8 mouse cellular contexts compared by ENCODE assay signal in genomic region chr4:57879804-57880357, GRCm38 (mm10). TPM values are rescaled to one million over a fixed set of nuclear protein-coding genes. Genes with fewer than 3 reads are reported as not detected.
DNase-seq lines count a peak whose midpoint lies in the region; ATAC-seq and TF ChIP-seq lines count a peak whose summit lies in the region.

No protein-coding gene starts in this region.

- no peak for TF ChIP-seq POLR2A in ES-Bruce4 (IDR thresholded peaks at IDR 0.05; ENCODE audit: insufficient read depth, low read length)

- no peak for TF ChIP-seq EP300 in ES-Bruce4 (IDR thresholded peaks at IDR 0.05; ENCODE audit: insufficient read depth, low read depth, low read length)

- H3K4me3 ChIP-seq in ES-Bruce4 (ENCODE audit: low read depth, low read length): no peak overlapping the region
- H3K4me3 ChIP-seq in forebrain, embryonic 13.5 days: no peak overlapping the region
- H3K4me3 ChIP-seq in layer of hippocampus, adult 2 months: no peak overlapping the region

- peak; percentile 68; the same call in 1 of the 2 replicates for ATAC-seq in forebrain, embryonic 13.5 days

- DNase-seq in c-Kit-negative CD71-positive TER-119-positive erythroid progenitor cells, embryonic 14.5 days (ENCODE audit: low read depth, low spot score): peak; percentile 13
- DNase-seq in heart, postnatal 4 days: peak; percentile 90
- DNase-seq in layer of hippocampus, adult 2 months (ENCODE audit: low spot score in 2 of 2): peak; percentile 65 to 86
- peak; percentile 89 for DNase-seq in lung, postnatal 14 days
- DNase-seq in retina, embryonic 14.5 days (ENCODE audit: low spot score): peak; percentile 91
- peak; percentile 78 to 84 for DNase-seq in thymus, postnatal 36 days

- 12% methylated on average over 6 of the region's 6 CpGs for WGBS in forebrain, embryonic 13.5 days

- no peaks in the 10 kb centered on the region for H3K27me3 ChIP-seq in ES-Bruce4 (ENCODE audit: control insufficient read depth, insufficient read depth, low read length, poor library complexity, severe bottlenecking)
- no peaks in the 10 kb centered on the region for H3K27me3 ChIP-seq in forebrain, embryonic 13.5 days

- no peak overlapping the region for H3K4me2 ChIP-seq in forebrain, embryonic 13.5 days

- H3K4me1 ChIP-seq in ES-Bruce4 (ENCODE audit: control insufficient read depth, insufficient read depth, low read length): no peaks in the 10 kb centered on the region
- H3K4me1 ChIP-seq in forebrain, embryonic 13.5 days: 0 out of 2 replicates have a peak, but pooled peaks cover 3% of the 10 kb centered on the region

- H3K9me3 ChIP-seq in ES-Bruce4 (replicated peaks; ENCODE audit: control insufficient read depth, insufficient read depth, low read length, poor library complexity, severe bottlenecking): no peaks in the 10 kb centered on the region
- H3K9me3 ChIP-seq in forebrain, embryonic 13.5 days (replicated peaks): no peaks in the 10 kb centered on the region

- H3K9ac ChIP-seq in ES-Bruce4 (ENCODE audit: low read depth, poor library complexity, severe bottlenecking): no peak overlapping the region
- no peak overlapping the region for H3K9ac ChIP-seq in forebrain, embryonic 13.5 days

- H3K36me3 ChIP-seq in ES-Bruce4 (ENCODE audit: control insufficient read depth, insufficient read depth, low read length, poor library complexity, severe bottlenecking): no peaks in the 10 kb centered on the region
- no peaks in the 10 kb centered on the region for H3K36me3 ChIP-seq in forebrain, embryonic 13.5 days (ENCODE audit: poor library complexity, severe bottlenecking)

- TF ChIP-seq CTCF in ES-Bruce4 (IDR thresholded peaks at IDR 0.05; ENCODE audit: low read depth, low read length): peak; percentile 83
- peak; percentile 96 for TF ChIP-seq CTCF in layer of hippocampus, adult 2 months (conservative IDR thresholded peaks at IDR 0.05)

- H3K27ac ChIP-seq in ES-Bruce4 (ENCODE audit: insufficient read depth, low read length): peak overlapping the region; percentile 44; the same call in 1 of the 2 replicates
- H3K27ac ChIP-seq in forebrain, embryonic 13.5 days: no peak overlapping the region
- no peak overlapping the region for H3K27ac ChIP-seq in layer of hippocampus, adult 2 months

RNA-seq across cellular contexts. Expression of gene D630039A03Rik, which starts 36.2 kb away (rescaled TPM):
- 2.0 and 2.5 TPM in 2 replicates for polyA plus RNA-seq in ES-Bruce4 (2011; ENCODE audit: insufficient read depth, insufficient read length, low read depth, missing spikeins)
- polyA plus RNA-seq in forebrain, embryonic 13.5 days (2015; fragmentation: Nextera tagmentation; extraction: Ambion mirVana): 0.08 TPM in 1 of 2 replicates, not detected in the other
- not detected for total RNA-seq in heart, postnatal 4 days (2021)
- total RNA-seq in layer of hippocampus, adult 2 months (2021): under 1 TPM; 0.37 to 0.41 TPM

Comparison
In these comparisons a context has a peak if more than half of its experiments do, and no peak if none do; other contexts are left out.
1. DNase-seq: peak in every context shown above with its lines; median percentile 91 in retina, embryonic 14.5 days; 90 in heart, postnatal 4 days; 89 in lung, postnatal 14 days; 81 in thymus, postnatal 36 days; 76 in layer of hippocampus, adult 2 months; 13 in c-Kit-negative CD71-positive TER-119-positive erythroid progenitor cells, embryonic 14.5 days.